Mouse (Mus musculus): ENCODE measurements at regions not wholly inside any gene's neighbourhood (a gene's known extent, or its start where the extent isn't known, plus 50 kb on each side); places are given as distances from the start of the nearest gene placed in this dataset.
A peak's percentile ranks its signal among the peaks of the same experiment; 100 is the strongest.

DNA sequence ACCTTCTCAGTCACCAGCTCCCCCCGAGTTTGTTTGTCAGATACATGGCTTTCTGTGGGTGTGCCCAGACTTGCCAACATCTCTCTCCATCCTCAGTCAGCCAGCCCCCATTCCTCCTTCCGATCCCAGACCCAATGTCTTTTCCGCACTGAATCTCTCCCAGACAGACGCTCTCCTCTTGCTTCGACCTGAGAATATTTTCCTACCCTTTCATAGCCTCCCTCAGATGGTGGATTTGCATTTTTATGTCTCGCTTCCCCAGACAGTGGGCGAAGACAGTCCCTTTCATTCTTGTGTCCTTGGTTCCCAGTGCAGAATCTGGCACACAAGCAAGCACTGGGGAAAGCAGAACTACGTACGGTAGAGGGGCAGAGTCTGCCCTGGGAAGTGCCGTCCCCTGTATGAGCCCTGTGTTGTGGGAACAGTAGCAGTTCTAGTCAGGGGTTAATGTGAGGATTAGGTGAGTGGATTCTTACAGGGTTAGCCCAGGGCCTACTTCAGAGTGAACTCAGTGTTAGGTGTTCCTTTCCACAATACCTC lies 275.0 kb downstream of the Vps13c start:
- WGBS = 82% methylated on average over 10 of the region's 10 CpGs
- Histone ChIP-seq H3K4me1 (ENCODE audit: control insufficient read depth, insufficient read depth, low read length) (no peaks in the 10 kb centered on the region; the same call in 1 of the 2 replicates), H3K9ac (ENCODE audit: low read depth, low read length) (no peak overlapping the region), H3K79me2 (replicated peaks; ENCODE audit: control insufficient read depth, insufficient read depth, low read length) (no peaks in the 10 kb centered on the region), H3K27me3 (ENCODE audit: control insufficient read depth, insufficient read depth, low read length) (no peaks in the 10 kb centered on the region), H3K4me3 (no peak overlapping the region), H3K36me3 (ENCODE audit: control insufficient read depth, insufficient read depth, low read length) (no peaks in the 10 kb centered on the region), H3K27ac (no peak overlapping the region)
- TF ChIP-seq POLR2A (IDR thresholded peaks at IDR 0.05; ENCODE audit: insufficient read depth, low read depth, low read length) (no peak), CTCF (IDR thresholded peaks at IDR 0.05) (no peak), EP300 (IDR thresholded peaks at IDR 0.05; ENCODE audit: insufficient read depth, low read depth, low read length) (no peak)
- intact Hi-C loops (cut with DNase I) = no loop called here
- no peak for DNase-seq

GRCm38 (mm10) chr9:68116221-68116741 lies 276.1 kb downstream of the Vps13c start:
- H3K79me2 ChIP-seq (replicated peaks; ENCODE audit: control insufficient read depth, insufficient read depth, low read length) = no peaks in the 10 kb centered on the region
- intact Hi-C loops (cut with DNase I) = no loop called here
- no peaks in the 10 kb centered on the region; the same call in 1 of the 2 replicates for H3K4me1 ChIP-seq (ENCODE audit: control insufficient read depth, insufficient read depth, low read length)
- no peak overlapping the region for H3K27ac ChIP-seq
- DNase-seq = no peak
- H3K36me3 ChIP-seq (ENCODE audit: control insufficient read depth, insufficient read depth, low read length) = no peaks in the 10 kb centered on the region
- WGBS = 79% methylated on average over 10 of the region's 10 CpGs
- no peaks in the 10 kb centered on the region for H3K27me3 ChIP-seq (ENCODE audit: control insufficient read depth, insufficient read depth, low read length)
- TF ChIP-seq EP300 (IDR thresholded peaks at IDR 0.05; ENCODE audit: insufficient read depth, low read depth, low read length) (no peak), POLR2A (IDR thresholded peaks at IDR 0.05; ENCODE audit: insufficient read depth, low read depth, low read length) (no peak), CTCF (IDR thresholded peaks at IDR 0.05) (no peak)
- H3K9ac ChIP-seq (ENCODE audit: low read depth, low read length) = no peak overlapping the region
- no peak overlapping the region for H3K4me3 ChIP-seq

- H3K4me3 ChIP-seq = no peak overlapping the region
- 43% methylated on average over 2 of the region's 2 CpGs for WGBS
- no peak overlapping the region for H3K27ac ChIP-seq
- H3K9ac ChIP-seq (ENCODE audit: low read depth, low read length) = no peak overlapping the region
- no peaks in the 10 kb centered on the region for H3K36me3 ChIP-seq (ENCODE audit: control insufficient read depth, insufficient read depth, low read length)
- H3K4me1 ChIP-seq (ENCODE audit: control insufficient read depth, insufficient read depth, low read length) = no peaks in the 10 kb centered on the region; the same call in 1 of the 2 replicates
- DNase-seq = peak in 1 of 2 experiments; percentile 24
- H3K27me3 ChIP-seq (ENCODE audit: control insufficient read depth, insufficient read depth, low read length) = no peaks in the 10 kb centered on the region
- intact Hi-C loops (cut with DNase I) = no loop called here
- no peak for TF ChIP-seq POLR2A (IDR thresholded peaks at IDR 0.05; ENCODE audit: insufficient read depth, low read depth, low read length)
- TF ChIP-seq CTCF (IDR thresholded peaks at IDR 0.05) = no peak
- TF ChIP-seq EP300 (IDR thresholded peaks at IDR 0.05; ENCODE audit: insufficient read depth, low read depth, low read length) = no peak
- H3K79me2 ChIP-seq (replicated peaks; ENCODE audit: control insufficient read depth, insufficient read depth, low read length) = no peaks in the 10 kb centered on the region
These were observed 278.1 kb downstream of the Vps13c start for GRCm38 (mm10) chr9:68118266-68118665.

DNA sequence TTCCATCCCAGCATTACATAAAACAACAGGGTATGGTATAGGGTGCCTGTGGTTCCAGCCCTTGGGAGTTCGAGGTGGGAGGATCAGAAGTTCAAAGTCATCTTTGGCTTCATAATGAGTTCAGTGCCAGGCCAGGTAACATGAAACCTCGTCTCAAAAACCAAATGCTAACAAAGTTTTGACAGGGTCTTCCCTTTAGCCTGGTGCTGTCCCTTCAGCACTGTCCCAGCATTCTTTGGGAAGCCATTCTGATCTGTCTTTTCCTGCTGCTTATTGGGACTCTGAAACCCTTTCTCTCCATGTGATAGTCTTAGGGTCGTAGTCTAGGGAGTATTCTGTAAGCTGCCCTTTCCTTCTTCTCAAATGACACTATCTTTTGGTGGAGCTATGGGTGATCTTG lies 282.1 kb downstream of the Vps13c start:
- Histone ChIP-seq H3K27me3 (ENCODE audit: control insufficient read depth, insufficient read depth, low read length) (no peaks in the 10 kb centered on the region), H3K4me1 (ENCODE audit: control insufficient read depth, insufficient read depth, low read length) (no peaks in the 10 kb centered on the region; the same call in 1 of the 2 replicates), H3K4me3 (no peak overlapping the region), H3K27ac (no peak overlapping the region), H3K9ac (ENCODE audit: low read depth, low read length) (no peak overlapping the region), H3K79me2 (replicated peaks; ENCODE audit: control insufficient read depth, insufficient read depth, low read length) (no peaks in the 10 kb centered on the region), H3K36me3 (ENCODE audit: control insufficient read depth, insufficient read depth, low read length) (no peaks in the 10 kb centered on the region)
- intact Hi-C loops (cut with DNase I) = no loop called here
- no peak for DNase-seq
- WGBS = 41% methylated on average over 3 of the region's 3 CpGs
- TF ChIP-seq EP300 (IDR thresholded peaks at IDR 0.05; ENCODE audit: insufficient read depth, low read depth, low read length) = no peak
- TF ChIP-seq CTCF (IDR thresholded peaks at IDR 0.05) = no peak
- no peak for TF ChIP-seq POLR2A (IDR thresholded peaks at IDR 0.05; ENCODE audit: insufficient read depth, low read depth, low read length)

DNA sequence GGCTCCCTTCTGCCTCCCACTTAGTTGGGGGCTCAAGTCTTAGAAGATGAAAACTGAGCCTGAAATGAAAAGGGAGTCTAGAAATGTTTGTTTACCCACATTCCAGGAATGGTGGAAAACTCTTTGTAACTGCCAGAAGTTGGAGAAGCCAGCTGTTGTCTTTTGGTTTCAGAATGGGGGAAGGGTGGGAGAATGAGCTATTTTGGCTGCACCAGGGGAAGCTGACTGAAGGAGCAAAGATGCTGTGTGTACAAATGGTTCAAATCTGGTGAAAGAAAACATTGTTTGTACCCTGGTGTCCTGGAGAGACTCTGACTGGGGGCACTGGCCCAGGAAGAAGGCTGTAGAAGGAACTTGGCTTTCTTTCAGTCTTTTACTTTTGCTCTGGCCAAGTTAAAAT lies 291.1 kb downstream of the Vps13c start:
- H3K9ac ChIP-seq (ENCODE audit: low read depth, low read length) = no peak overlapping the region
- no peaks in the 10 kb centered on the region; the same call in 1 of the 2 replicates for H3K4me1 ChIP-seq (ENCODE audit: control insufficient read depth, insufficient read depth, low read length)
- no peaks in the 10 kb centered on the region for H3K27me3 ChIP-seq (ENCODE audit: control insufficient read depth, insufficient read depth, low read length)
- H3K36me3 ChIP-seq (ENCODE audit: control insufficient read depth, insufficient read depth, low read length) = no peaks in the 10 kb centered on the region
- intact Hi-C loops (cut with DNase I) = loop anchor here (5.0 kb wide), 1 partner anchor 109 kb away; no protein-coding TSS in a partner anchor
- peak; percentile 22 to 53 for DNase-seq
- no peaks in the 10 kb centered on the region for H3K79me2 ChIP-seq (replicated peaks; ENCODE audit: control insufficient read depth, insufficient read depth, low read length)
- TF ChIP-seq POLR2A (IDR thresholded peaks at IDR 0.05; ENCODE audit: insufficient read depth, low read depth, low read length) (no peak), CTCF (IDR thresholded peaks at IDR 0.05) (no peak)
- H3K4me3 ChIP-seq = no peak overlapping the region
- H3K27ac ChIP-seq = peak overlapping the region; percentile 36

GRCm38 (mm10) chr9:68135446-68136050 lies 295.4 kb downstream of the Vps13c start:
- Histone ChIP-seq H3K9ac (ENCODE audit: low read depth, low read length) (no peak overlapping the region), H3K36me3 (ENCODE audit: control insufficient read depth, insufficient read depth, low read length) (no peaks in the 10 kb centered on the region), H3K27me3 (ENCODE audit: control insufficient read depth, insufficient read depth, low read length) (no peaks in the 10 kb centered on the region), H3K4me1 (ENCODE audit: control insufficient read depth, insufficient read depth, low read length) (no peaks in the 10 kb centered on the region; the same call in 1 of the 2 replicates), H3K27ac (no peak overlapping the region), H3K4me3 (no peak overlapping the region), H3K79me2 (replicated peaks; ENCODE audit: control insufficient read depth, insufficient read depth, low read length) (no peaks in the 10 kb centered on the region)
- DNase-seq = no peak
- TF ChIP-seq EP300 (IDR thresholded peaks at IDR 0.05; ENCODE audit: insufficient read depth, low read depth, low read length) (no peak), CTCF (IDR thresholded peaks at IDR 0.05) (no peak), POLR2A (IDR thresholded peaks at IDR 0.05; ENCODE audit: insufficient read depth, low read depth, low read length) (no peak)
- intact Hi-C loops (cut with DNase I) = no loop called here
- WGBS = 59% methylated on average over 2 of the region's 2 CpGs
